Mouse (Mus musculus) forebrain, embryonic 12.5 days (tissue): ENCODE data around the gene Foxp1. TPM values are rescaled to one million over a fixed set of nuclear protein-coding genes. Genes with fewer than 3 reads are reported as not detected.

Experiments
- ATAC-seq: fragments of 200-750 bp; cut with Nextera tagmentation; 2 replicates; pipeline ENCODE4 v1.8.0; 2017; ENCODE audit warnings: moderate TSS enrichment; ENCODE audit not compliant: low FRiP score
- H3K27ac ChIP-seq: fragments of 300-500 bp; sonication (generic); 2 replicates; pipeline ENCODE4 v1.5.1; 2016; ENCODE audit warnings: mild to moderate bottlenecking
- H3K27me3 ChIP-seq: fragments of 300-500 bp; sonication (generic); 2 replicates; pipeline ENCODE4 v1.6.1; 2016; ENCODE audit warnings: mild to moderate bottlenecking
- H3K36me3 ChIP-seq: fragments of 300-500 bp; sonication (generic); replicated peaks from 2 replicates; pipeline ENCODE4 v1.6.1; 2016; ENCODE audit warnings: mild to moderate bottlenecking
- H3K4me1 ChIP-seq: fragments of 300-500 bp; sonication (generic); 2 replicates; pipeline ENCODE4 v1.6.1; 2016
- H3K4me2 ChIP-seq: fragments of 300-500 bp; sonication (generic); 2 replicates; pipeline ENCODE4 v1.6.1; 2016; ENCODE audit warnings: mild to moderate bottlenecking, moderate library complexity
- H3K4me3 ChIP-seq: fragments of 300-500 bp; sonication (generic); replicated peaks from 2 replicates; pipeline ENCODE4 v1.5.1; 2016; ENCODE audit warnings: mild to moderate bottlenecking
- H3K9ac ChIP-seq: fragments of 300-500 bp; sonication (generic); 2 replicates; pipeline ENCODE4 v1.6.1; 2016; ENCODE audit warnings: mild to moderate bottlenecking
- H3K9me3 ChIP-seq: fragments of 300-500 bp; sonication (generic); 2 replicates; pipeline ENCODE4 v1.6.1; 2016
- WGBS: fragments of 180-500 bp; shearing (Covaris S2); methylation state at CpG from one replicate; pipeline ENCODE4 v1.1.7; 2016; 5-methylcytosine and 5-hydroxymethylcytosine counted together
- microRNA-seq: library from miRNA; unstranded; fragments of <30 nt; microRNA quantifications from one replicate; pipeline ENCODE4, GENCODE M21; 2017
- polyA plus RNA-seq: library from polyadenylated mRNA; unstranded; fragments of >200 nt; fragmentation: Nextera tagmentation; extraction: Ambion mirVana; gene quantifications from 2 replicates; pipeline ENCODE4 v1.2.1, GENCODE M21; 2016

Foxp1 gene
- polyA plus RNA-seq, 1 experiment from 2014 or later, result 77.3 TPM

DNA sequence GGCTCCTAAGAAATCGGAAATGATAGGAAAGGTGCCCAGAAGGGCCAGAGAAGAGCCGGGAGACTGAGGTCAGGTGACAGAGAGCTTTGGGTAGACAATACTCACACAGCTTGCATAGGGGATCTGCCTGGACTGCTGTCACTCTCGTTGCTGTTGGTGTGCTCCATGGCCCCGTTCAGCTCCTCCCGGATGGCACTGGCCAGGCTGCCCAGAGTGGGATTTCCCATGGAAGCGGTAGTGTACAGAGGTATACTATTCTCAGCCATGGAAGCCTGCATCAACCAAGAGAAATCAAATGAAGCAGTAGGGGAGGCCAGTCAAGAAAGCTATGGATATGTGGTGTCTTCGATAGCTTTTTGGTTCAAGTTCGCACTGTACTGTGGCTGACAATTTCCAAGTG is 587.4 kb downstream of the Foxp1 start:
- H3K9me3 ChIP-seq, result no peaks in the 10 kb centered on the region
- H3K27me3 ChIP-seq, result no peaks in the 10 kb centered on the region
- H3K27ac ChIP-seq, result no peak overlapping the region
- WGBS, result 94% methylated on average over 8 of the region's 8 CpGs
- H3K4me2 ChIP-seq, result no peak overlapping the region
- ATAC-seq, result no peak
- H3K36me3 ChIP-seq, result peaks cover 31% of the 10 kb centered on the region
- H3K4me1 ChIP-seq, result peaks cover 14% of the 10 kb centered on the region
- H3K9ac ChIP-seq, result no peak overlapping the region
- H3K4me3 ChIP-seq, result no peak overlapping the region

DNA sequence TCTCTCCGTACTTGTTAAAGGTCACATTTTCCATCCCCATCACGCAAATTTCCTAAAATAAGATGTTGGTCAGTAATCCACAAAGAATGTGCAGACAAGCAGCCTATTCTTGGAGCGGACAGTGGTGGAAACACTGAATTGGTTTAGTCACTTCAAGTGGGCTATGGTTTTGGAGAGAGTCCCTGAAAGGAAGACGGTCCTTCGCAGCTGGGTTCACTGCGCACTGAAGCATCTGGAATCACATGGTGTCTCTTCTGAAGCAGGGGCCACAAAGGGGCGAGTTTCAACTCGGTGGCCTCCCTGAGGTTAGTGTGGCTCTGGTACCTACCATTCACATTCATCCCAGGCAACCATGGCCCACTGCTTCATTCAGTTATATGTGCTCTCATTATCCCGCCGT is 588.1 kb downstream of the Foxp1 start:
- H3K4me3 ChIP-seq, result no peak overlapping the region
- H3K27me3 ChIP-seq, result no peaks in the 10 kb centered on the region
- WGBS, result 87% methylated on average over 10 of the region's 10 CpGs
- H3K4me2 ChIP-seq, result no peak overlapping the region
- H3K4me1 ChIP-seq, result peaks cover 14% of the 10 kb centered on the region
- peaks cover 39% of the 10 kb centered on the region for H3K36me3 ChIP-seq
- H3K27ac ChIP-seq, result no peak overlapping the region
- no peaks in the 10 kb centered on the region for H3K9me3 ChIP-seq
- no peak for ATAC-seq
- H3K9ac ChIP-seq, result no peak overlapping the region

DNA sequence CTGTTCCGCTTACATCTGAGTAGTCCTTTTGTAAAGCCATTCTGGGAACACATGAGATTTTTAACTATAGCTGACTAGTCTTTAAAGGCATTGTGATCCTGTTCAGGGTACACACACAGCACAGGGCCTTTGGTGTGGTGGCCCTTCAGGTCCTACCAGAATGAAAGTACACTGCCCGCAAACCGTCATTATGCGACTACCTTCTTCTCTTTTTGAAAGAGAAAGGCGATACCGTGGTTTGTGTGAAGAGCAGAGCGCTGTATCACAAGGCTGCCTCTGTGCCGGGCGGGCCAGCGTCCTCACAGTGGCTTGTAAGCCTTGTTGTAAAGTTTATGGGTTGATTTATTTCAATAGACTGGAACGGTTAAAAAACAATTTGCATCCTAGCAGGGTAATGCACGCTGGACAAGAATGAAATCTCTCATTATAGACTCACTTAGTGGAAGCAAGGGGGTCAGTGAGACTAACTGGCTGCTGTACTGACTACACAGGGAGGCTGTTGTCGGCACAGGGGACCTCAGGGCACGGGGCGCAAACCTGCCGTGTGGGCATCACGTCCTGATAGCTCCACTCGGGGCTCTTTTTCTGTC is 589.3 kb downstream of the Foxp1 start:
- WGBS, result 64% methylated on average over 18 of the region's 18 CpGs
- H3K9ac ChIP-seq, result no peak overlapping the region
- no peak overlapping the region for H3K4me3 ChIP-seq
- H3K36me3 ChIP-seq, result peaks cover 33% of the 10 kb centered on the region
- no peaks in the 10 kb centered on the region for H3K27me3 ChIP-seq
- no peak overlapping the region for H3K27ac ChIP-seq
- no peaks in the 10 kb centered on the region for H3K9me3 ChIP-seq
- no peak for ATAC-seq
- peaks cover 14% of the 10 kb centered on the region for H3K4me1 ChIP-seq
- H3K4me2 ChIP-seq, result no peak overlapping the region

GRCm38 (mm10) chr6:98931881-98932540 is 590.5 kb downstream of the Foxp1 start:
- 90% methylated on average over 8 of the region's 8 CpGs for WGBS
- ATAC-seq, result no peak
- Histone ChIP-seq H3K4me2 (no peak overlapping the region), H3K9ac (no peak overlapping the region), H3K27me3 (no peaks in the 10 kb centered on the region), H3K4me3 (no peak overlapping the region), H3K36me3 (peaks cover 33% of the 10 kb centered on the region), H3K9me3 (no peaks in the 10 kb centered on the region), H3K4me1 (peaks cover 14% of the 10 kb centered on the region), H3K27ac (no peak overlapping the region)

DNA sequence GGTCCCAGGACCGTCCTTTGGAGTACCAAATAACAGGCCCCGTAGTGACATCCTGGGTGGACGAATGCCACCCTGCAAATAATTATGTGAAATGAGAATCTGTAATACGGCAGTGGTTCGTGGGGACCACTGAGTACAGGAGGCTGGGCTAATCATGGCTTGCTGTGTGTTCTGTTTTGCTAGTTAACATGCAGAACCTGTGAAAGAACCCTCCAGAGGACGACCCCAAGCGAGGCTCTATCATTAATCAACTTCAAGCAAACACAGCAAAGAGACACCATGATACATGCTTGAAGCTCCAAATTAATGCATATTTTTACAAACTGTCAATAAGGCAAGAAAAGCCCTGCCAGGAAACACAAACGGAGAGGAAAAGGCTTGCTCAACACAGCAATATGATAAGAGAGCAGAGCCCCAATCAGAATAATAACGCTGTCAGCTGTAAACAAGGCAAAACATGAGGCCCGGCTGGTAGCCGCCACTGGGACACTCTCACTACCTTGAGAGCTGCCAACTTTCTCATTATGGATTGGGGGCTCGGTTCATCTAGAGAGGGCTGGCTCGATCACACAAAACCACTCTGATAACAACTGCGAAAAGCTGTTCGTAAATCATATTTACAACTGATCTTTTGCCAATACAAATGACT is 591.7 kb downstream of the Foxp1 start:
- H3K9me3 ChIP-seq, result no peaks in the 10 kb centered on the region
- no peaks in the 10 kb centered on the region for H3K27me3 ChIP-seq
- no peak overlapping the region for H3K4me2 ChIP-seq
- H3K4me1 ChIP-seq, result peaks cover 14% of the 10 kb centered on the region
- no peak for ATAC-seq
- H3K9ac ChIP-seq, result no peak overlapping the region
- H3K4me3 ChIP-seq, result no peak overlapping the region
- H3K27ac ChIP-seq, result no peak overlapping the region
- H3K36me3 ChIP-seq, result peaks cover 33% of the 10 kb centered on the region
- 75% methylated on average over 15 of the region's 15 CpGs for WGBS

GRCm38 (mm10) chr6:98928365-98928764 is 594.2 kb downstream of the Foxp1 start:
- Histone ChIP-seq H3K9me3 (no peaks in the 10 kb centered on the region), H3K27me3 (no peaks in the 10 kb centered on the region), H3K27ac (0 out of 2 replicates have a peak overlapping the region, but pooled peaks have one; percentile 6), H3K4me2 (no peak overlapping the region), H3K4me1 (peaks cover 14% of the 10 kb centered on the region), H3K4me3 (no peak overlapping the region), H3K36me3 (peaks cover 16% of the 10 kb centered on the region), H3K9ac (no peak overlapping the region)
- peak; percentile 83; the same call in 1 of the 2 replicates for ATAC-seq
- WGBS, result 55% methylated on average over 8 of the region's 8 CpGs

GRCm38 (mm10) chr6:98901259-98901658 is 621.3 kb downstream of the Foxp1 start:
- no peak for ATAC-seq
- Histone ChIP-seq H3K4me1 (no peaks in the 10 kb centered on the region), H3K9ac (no peak overlapping the region), H3K36me3 (no peaks in the 10 kb centered on the region), H3K9me3 (no peaks in the 10 kb centered on the region), H3K4me3 (no peak overlapping the region), H3K4me2 (no peak overlapping the region), H3K27me3 (no peaks in the 10 kb centered on the region), H3K27ac (no peak overlapping the region)
- WGBS, result 91% methylated on average over 6 of the region's 6 CpGs

DNA sequence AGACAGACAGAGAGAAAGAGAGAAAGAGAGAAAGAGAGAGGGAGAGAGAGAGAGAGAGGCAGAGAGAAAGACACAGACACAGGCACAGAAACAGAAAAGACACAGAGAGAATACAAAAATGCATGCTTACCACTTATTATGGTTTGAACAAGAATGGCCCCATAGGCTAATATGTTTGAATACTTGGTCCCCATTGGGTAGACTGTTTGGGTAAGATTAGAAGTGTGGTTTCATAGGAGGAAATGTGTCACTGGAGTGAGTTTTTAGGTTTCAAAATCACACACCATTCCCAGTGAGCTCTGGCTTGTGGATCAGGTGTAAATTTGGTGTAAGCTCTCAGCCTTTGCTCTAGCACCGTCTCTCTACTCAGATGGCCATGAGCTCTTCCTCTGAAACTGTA is 644.3 kb downstream of the Foxp1 start:
- H3K4me2 ChIP-seq, result no peak overlapping the region
- H3K4me1 ChIP-seq, result no peaks in the 10 kb centered on the region
- no peaks in the 10 kb centered on the region for H3K27me3 ChIP-seq
- H3K4me3 ChIP-seq, result no peak overlapping the region
- H3K27ac ChIP-seq, result no peak overlapping the region
- ATAC-seq, result no peak
- no peaks in the 10 kb centered on the region for H3K9me3 ChIP-seq
- H3K36me3 ChIP-seq, result no peaks in the 10 kb centered on the region
- WGBS, result 84% methylated on average over 1 of the region's 1 CpGs
- H3K9ac ChIP-seq, result no peak overlapping the region

DNA sequence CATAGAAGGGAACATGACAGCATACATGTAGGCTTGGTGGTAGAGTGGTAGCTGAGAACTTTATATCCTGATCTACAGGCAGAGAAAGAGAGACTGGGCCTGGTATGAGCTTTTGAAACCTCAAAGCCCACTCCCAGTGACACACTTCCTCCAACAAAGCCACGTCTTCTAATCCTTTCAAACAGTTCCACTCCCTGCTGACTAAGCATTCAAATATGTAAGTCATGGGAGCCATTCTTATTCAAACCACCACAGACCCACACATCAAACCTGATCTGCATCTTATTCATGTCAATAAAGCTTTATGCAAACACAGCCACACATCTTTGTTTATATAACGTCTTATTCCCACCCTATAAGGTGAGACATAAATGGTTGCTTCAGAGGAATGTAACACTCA is 646.1 kb downstream of the Foxp1 start:
- no peak for ATAC-seq
- 52% methylated on average over 2 of the region's 2 CpGs for WGBS

More for the DNA sequence above, 646.1 kb downstream of the Foxp1 start:
- H3K27ac ChIP-seq, result no peak overlapping the region
- no peak overlapping the region for H3K4me3 ChIP-seq
- no peak overlapping the region for H3K9ac ChIP-seq
- no peaks in the 10 kb centered on the region for H3K27me3 ChIP-seq
- no peaks in the 10 kb centered on the region for H3K9me3 ChIP-seq
- H3K4me1 ChIP-seq, result no peaks in the 10 kb centered on the region
- H3K4me2 ChIP-seq, result no peak overlapping the region
- no peaks in the 10 kb centered on the region for H3K36me3 ChIP-seq

Small RNA genes lying within 50 kb of the gene (microRNA-seq; reads per million reads assigned to microRNA genes)
- gene Gm22328 (not detected), gene Gm49348 (not detected)

Other genes with a start within 250 kb of the Foxp1 start
- gene Eif4e3, start 144.1 kb upstream of the Foxp1 start, polyA plus RNA-seq, result 12.7 and 13.1 TPM in 2 replicates
- 4.2 and 6.0 TPM in 2 replicates for gene Gm20696, start 144.1 kb upstream of the Foxp1 start, polyA plus RNA-seq
- gene Gpr27, start 170.0 kb upstream of the Foxp1 start, polyA plus RNA-seq, result 5.9 and 6.7 TPM in 2 replicates
- gene Prok2, start 203.7 kb upstream of the Foxp1 start, polyA plus RNA-seq, result 1.1 and 2.1 TPM in 2 replicates